Mouse (Mus musculus): ENCODE measurements at regions not wholly inside any gene's neighbourhood (a gene's known extent, or its start where the extent isn't known, plus 50 kb on each side); places are given as distances from the start of the nearest gene placed in this dataset.

DNA sequence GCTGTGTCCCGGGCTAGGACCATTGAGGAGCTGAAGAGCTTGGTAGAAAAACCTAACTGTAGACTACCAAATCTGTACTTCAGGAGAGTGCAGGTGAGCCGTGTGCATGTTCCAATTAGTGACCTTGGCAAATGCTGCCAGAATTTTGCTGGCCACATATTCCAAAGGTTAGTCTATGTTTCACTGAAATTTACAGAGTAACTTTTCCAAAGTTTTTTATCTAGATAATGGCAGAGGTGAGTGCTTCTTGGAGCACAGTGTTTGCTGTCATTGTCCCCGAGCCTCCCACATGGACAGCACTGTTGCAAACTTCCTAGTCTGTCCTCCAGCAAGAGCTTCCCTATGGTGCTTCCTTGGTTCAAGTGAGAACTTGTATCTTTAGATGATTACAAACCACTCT is 232.5 kb downstream of the Foxa2 start:
- H3K27me3 ChIP-seq (replicated peaks; ENCODE audit: control insufficient read depth, insufficient read depth, low read length): no peaks in the 10 kb centered on the region
- no peak overlapping the region for H3K4me3 ChIP-seq (ENCODE audit: insufficient read depth, low read depth, low read length)
- no peaks in the 10 kb centered on the region; the same call in 1 of the 2 replicates for H3K4me1 ChIP-seq (ENCODE audit: control insufficient read depth, insufficient read depth, low read length)
- TF ChIP-seq POLR2A (IDR thresholded peaks at IDR 0.05; ENCODE audit: low read depth, low read length) (no peak), CTCF (conservative IDR thresholded peaks at IDR 0.05; ENCODE audit: insufficient read depth, insufficient read length, low read depth, low read length) (no peak)
- H3K27ac ChIP-seq (ENCODE audit: insufficient read depth, low read depth, low read length): no peak overlapping the region
- WGBS: 71% methylated on average over 3 of the region's 3 CpGs
- no peak for DNase-seq
- no peaks in the 10 kb centered on the region for H3K36me3 ChIP-seq (ENCODE audit: control insufficient read depth, insufficient read depth, low read length)

DNA sequence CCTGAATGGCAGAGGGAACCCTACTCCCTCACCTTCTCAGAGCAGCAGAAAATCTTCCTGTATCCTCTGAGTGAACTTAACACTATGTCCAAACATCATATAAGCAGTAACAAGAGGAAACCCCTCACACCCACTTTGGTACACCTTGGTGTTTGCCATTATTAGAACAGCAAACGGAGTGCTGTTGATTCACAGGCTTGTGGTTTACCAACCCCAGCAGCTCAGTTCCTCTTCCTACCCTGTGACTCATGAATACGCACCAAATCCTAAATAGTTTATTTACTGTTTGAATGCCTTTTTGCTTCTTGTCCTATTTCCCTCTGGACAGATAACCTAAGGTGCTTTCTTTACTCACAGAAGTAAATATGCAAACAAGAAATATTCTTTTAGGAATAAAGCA is 233.3 kb downstream of the Foxa2 start:
- no peaks in the 10 kb centered on the region; the same call in 1 of the 2 replicates for H3K4me1 ChIP-seq (ENCODE audit: control insufficient read depth, insufficient read depth, low read length)
- no peak for TF ChIP-seq POLR2A (IDR thresholded peaks at IDR 0.05; ENCODE audit: low read depth, low read length)
- TF ChIP-seq CTCF (conservative IDR thresholded peaks at IDR 0.05; ENCODE audit: insufficient read depth, insufficient read length, low read depth, low read length): no peak
- 74% methylated on average over 2 of the region's 2 CpGs for WGBS
- H3K4me3 ChIP-seq (ENCODE audit: insufficient read depth, low read depth, low read length): no peak overlapping the region
- DNase-seq: no peak
- no peaks in the 10 kb centered on the region for H3K36me3 ChIP-seq (ENCODE audit: control insufficient read depth, insufficient read depth, low read length)
- no peak overlapping the region for H3K27ac ChIP-seq (ENCODE audit: insufficient read depth, low read depth, low read length)
- H3K27me3 ChIP-seq (replicated peaks; ENCODE audit: control insufficient read depth, insufficient read depth, low read length): no peaks in the 10 kb centered on the region

DNA sequence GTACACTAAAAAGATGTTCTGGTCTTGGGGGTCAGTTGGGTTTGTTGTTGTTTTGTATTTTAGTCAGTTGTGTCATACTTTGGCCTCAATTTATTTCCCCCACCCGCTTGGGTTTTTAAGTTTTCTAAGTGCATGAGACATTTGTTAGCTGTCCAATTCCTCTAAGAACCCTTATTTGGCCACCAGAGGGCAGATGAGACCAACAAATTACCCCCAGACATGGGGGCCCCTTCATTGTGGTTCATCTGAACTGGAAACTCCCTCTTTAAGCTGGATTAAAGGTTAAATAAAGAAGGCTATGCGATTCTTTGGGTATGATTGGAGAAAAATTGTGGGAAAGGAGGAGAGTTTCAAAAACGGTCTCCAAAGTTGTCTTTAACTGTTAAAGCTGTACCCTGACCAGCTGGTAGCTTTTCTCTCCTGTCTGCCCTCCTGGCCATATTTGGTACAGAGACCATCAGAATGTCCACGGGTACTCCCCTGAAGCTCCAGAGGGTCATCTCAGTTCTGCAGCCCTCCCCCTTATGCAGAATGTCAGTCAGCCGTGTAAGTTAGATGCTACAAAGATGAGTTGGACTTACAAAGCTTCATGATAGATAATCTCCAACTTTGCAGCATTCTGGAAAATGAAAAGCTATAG is 238.6 kb downstream of the Foxa2 start:
- Histone ChIP-seq H3K27me3 (replicated peaks; ENCODE audit: control insufficient read depth, insufficient read depth, low read length) (no peaks in the 10 kb centered on the region), H3K4me1 (ENCODE audit: control insufficient read depth, insufficient read depth, low read length) (no peaks in the 10 kb centered on the region), H3K27ac (ENCODE audit: insufficient read depth, low read depth, low read length) (no peak overlapping the region), H3K36me3 (ENCODE audit: control insufficient read depth, insufficient read depth, low read length) (no peaks in the 10 kb centered on the region), H3K4me3 (ENCODE audit: insufficient read depth, low read depth, low read length) (no peak overlapping the region)
- TF ChIP-seq CTCF (conservative IDR thresholded peaks at IDR 0.05; ENCODE audit: insufficient read depth, insufficient read length, low read depth, low read length) (peak; percentile 47), POLR2A (IDR thresholded peaks at IDR 0.05; ENCODE audit: low read depth, low read length) (no peak)
- 35% methylated on average over 5 of the region's 5 CpGs for WGBS
- DNase-seq: peak; percentile 40

DNA sequence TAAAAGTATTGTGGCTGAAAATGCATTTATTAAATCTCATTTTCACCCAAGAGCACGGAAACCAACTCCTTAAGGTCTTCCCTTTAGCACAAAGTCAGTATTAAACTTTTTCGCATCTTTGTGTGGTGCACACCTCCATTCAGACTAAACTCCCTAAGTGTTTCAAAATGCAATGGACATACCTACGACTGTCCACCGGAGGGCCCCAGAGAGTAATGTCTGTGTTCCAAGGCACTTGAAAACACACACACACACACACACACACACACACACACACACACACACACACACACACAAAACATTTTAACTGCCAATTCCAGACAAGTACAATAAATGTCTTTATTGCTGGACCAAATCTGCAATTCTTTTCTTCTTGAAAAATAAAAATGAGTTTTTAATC is 243.7 kb downstream of the Foxa2 start:
- WGBS: 31% methylated on average over 4 of the region's 4 CpGs
- peak; percentile 21 for DNase-seq
- H3K27me3 ChIP-seq (replicated peaks; ENCODE audit: control insufficient read depth, insufficient read depth, low read length): no peaks in the 10 kb centered on the region
- no peaks in the 10 kb centered on the region for H3K4me1 ChIP-seq (ENCODE audit: control insufficient read depth, insufficient read depth, low read length)
- H3K27ac ChIP-seq (ENCODE audit: insufficient read depth, low read depth, low read length): no peak overlapping the region
- H3K36me3 ChIP-seq (ENCODE audit: control insufficient read depth, insufficient read depth, low read length): no peaks in the 10 kb centered on the region
- no peak overlapping the region for H3K4me3 ChIP-seq (ENCODE audit: insufficient read depth, low read depth, low read length)
- TF ChIP-seq CTCF (conservative IDR thresholded peaks at IDR 0.05; ENCODE audit: insufficient read depth, insufficient read length, low read depth, low read length): peak; percentile 35; the same call in 1 of the 2 replicates
- no peak for TF ChIP-seq POLR2A (IDR thresholded peaks at IDR 0.05; ENCODE audit: low read depth, low read length)

DNA sequence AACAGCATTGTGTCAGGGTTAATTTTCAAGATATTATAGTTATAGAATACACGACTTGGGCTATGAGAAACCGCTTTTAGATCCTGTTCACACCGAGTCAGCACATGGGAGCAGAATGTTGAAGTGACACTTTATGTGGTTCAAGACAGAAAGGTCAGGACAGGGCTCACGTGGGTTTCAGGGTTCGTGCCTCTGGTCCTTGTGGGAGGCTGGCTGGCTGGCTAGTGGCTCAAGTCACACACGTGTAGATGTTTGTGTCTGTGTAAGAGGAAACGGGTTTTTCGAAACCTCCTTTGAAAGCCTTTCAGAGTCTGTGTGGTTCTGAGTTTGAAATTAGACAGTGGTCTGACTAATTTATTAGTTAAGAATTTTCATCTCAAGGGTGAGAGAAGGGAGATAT is 255.3 kb downstream of the Foxa2 start:
- Histone ChIP-seq H3K27ac (ENCODE audit: insufficient read depth, low read depth, low read length) (no peak overlapping the region), H3K4me3 (ENCODE audit: insufficient read depth, low read depth, low read length) (no peak overlapping the region), H3K27me3 (replicated peaks; ENCODE audit: control insufficient read depth, insufficient read depth, low read length) (no peaks in the 10 kb centered on the region), H3K36me3 (ENCODE audit: control insufficient read depth, insufficient read depth, low read length) (no peaks in the 10 kb centered on the region), H3K4me1 (ENCODE audit: control insufficient read depth, insufficient read depth, low read length) (no peaks in the 10 kb centered on the region)
- WGBS: 58% methylated on average over 8 of the region's 8 CpGs
- TF ChIP-seq CTCF (conservative IDR thresholded peaks at IDR 0.05; ENCODE audit: insufficient read depth, insufficient read length, low read depth, low read length): no peak
- TF ChIP-seq POLR2A (IDR thresholded peaks at IDR 0.05; ENCODE audit: low read depth, low read length): no peak
- DNase-seq: no peak

DNA sequence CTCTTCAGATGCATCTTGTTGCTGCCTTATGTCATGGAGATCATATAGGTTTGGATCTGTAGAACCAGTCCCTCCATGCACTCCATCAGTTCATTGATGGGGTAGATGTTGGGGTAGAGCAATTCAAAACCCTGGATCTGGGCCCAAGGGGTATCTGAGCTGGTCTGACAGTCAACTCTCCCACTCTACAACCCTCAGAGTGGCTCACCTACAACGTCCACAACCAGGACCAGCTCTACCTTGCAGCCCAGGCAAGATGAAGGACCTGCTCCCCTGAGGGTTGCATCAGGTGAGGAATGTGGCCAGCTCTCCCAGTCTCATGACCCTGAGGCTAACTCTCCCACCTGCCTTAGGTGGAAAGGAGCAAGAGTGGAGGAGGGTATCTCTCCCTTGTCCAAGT is 256.9 kb downstream of the Foxa2 start:
- H3K27me3 ChIP-seq (replicated peaks; ENCODE audit: control insufficient read depth, insufficient read depth, low read length): no peaks in the 10 kb centered on the region; the same call in 1 of the 2 replicates
- 72% methylated on average over 1 of the region's 1 CpGs for whole genome bisulfite sequencing
- H3K36me3 ChIP-seq (ENCODE audit: control insufficient read depth, insufficient read depth, low read length): no peaks in the 10 kb centered on the region
- no peak for TF ChIP-seq POLR2A (IDR thresholded peaks at IDR 0.05; ENCODE audit: low read depth, low read length)
- TF ChIP-seq CTCF (conservative IDR thresholded peaks at IDR 0.05; ENCODE audit: insufficient read depth, insufficient read length, low read depth, low read length): no peak
- H3K27ac ChIP-seq (ENCODE audit: insufficient read depth, low read depth, low read length): no peak overlapping the region
- H3K4me1 ChIP-seq (ENCODE audit: control insufficient read depth, insufficient read depth, low read length): no peaks in the 10 kb centered on the region
- no peak for DNase-seq
- no peak overlapping the region for H3K4me3 ChIP-seq (ENCODE audit: insufficient read depth, low read depth, low read length)

DNA sequence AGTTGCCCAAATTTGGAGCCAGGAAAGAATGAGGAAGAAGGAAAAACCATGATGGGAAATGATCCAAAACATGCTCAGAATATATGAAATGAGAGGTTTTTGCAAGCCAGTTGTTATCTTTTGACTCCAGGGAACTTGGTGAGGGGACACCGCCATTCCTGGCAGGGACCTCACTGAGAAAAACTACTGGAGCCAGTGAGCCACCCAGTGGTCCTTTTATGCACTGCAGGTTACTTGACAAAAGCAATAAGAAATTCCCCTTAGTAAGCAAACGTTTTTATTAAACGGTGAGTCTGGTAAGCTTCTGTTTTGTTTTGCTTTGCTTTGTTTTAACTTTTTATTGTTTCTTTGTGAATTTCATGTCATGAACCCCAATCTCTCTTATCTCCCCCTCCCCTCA is 257.5 kb downstream of the Foxa2 start:
- Histone ChIP-seq H3K36me3 (ENCODE audit: control insufficient read depth, insufficient read depth, low read length) (no peaks in the 10 kb centered on the region), H3K4me1 (ENCODE audit: control insufficient read depth, insufficient read depth, low read length) (no peaks in the 10 kb centered on the region), H3K4me3 (ENCODE audit: insufficient read depth, low read depth, low read length) (no peak overlapping the region), H3K27ac (ENCODE audit: insufficient read depth, low read depth, low read length) (no peak overlapping the region), H3K27me3 (replicated peaks; ENCODE audit: control insufficient read depth, insufficient read depth, low read length) (no peaks in the 10 kb centered on the region; the same call in 1 of the 2 replicates)
- peak; percentile 65 for DNase-seq
- peak; percentile 52 for TF ChIP-seq CTCF (conservative IDR thresholded peaks at IDR 0.05; ENCODE audit: insufficient read depth, insufficient read length, low read depth, low read length)
- no peak for TF ChIP-seq POLR2A (IDR thresholded peaks at IDR 0.05; ENCODE audit: low read depth, low read length)
- 3% methylated on average over 3 of the region's 3 CpGs for WGBS
